Mouse (Mus musculus): Measurements from ENCODE around the gene Cep55.

GRCm38 (mm10) chr19:38030673-38031137 is 24.1 kb upstream of the Cep55 start:
- TF ChIP-seq POLR2A (IDR thresholded peaks at IDR 0.05; ENCODE audit: extremely low read depth, insufficient read depth, low read length) (no peak), CTCF (IDR thresholded peaks at IDR 0.05; ENCODE audit: low read depth, low read length) (no peak)

Measured in liver, adult 2 months (tissue).